Mouse (Mus musculus) lung, postnatal 0 days (tissue): Measurements from ENCODE around the gene Cited4. TPM values are rescaled to one million over a fixed set of nuclear protein-coding genes. Genes with fewer than 3 reads are reported as not detected.

ENCODE experiments used
- ATAC-seq: fragments of 200-750 bp; cut with Nextera tagmentation; 2 replicates; pipeline ENCODE4 v1.8.0; 2017; ENCODE audit warnings: moderate library complexity
- DNase-seq: peaks from one replicate; pipeline ENCODE4 v3.0.0-alpha.2; 2016; ENCODE audit warnings: low spot score
- H3K27ac ChIP-seq: fragments of 300-500 bp; sonication (generic); 2 replicates; pipeline ENCODE4 v1.5.1; 2014; ENCODE audit warnings: antibody characterized with exemption, mild to moderate bottlenecking, low read length, mixed read lengths
- H3K27me3 ChIP-seq: fragments of 300-500 bp; sonication (generic); replicated peaks from 2 replicates; pipeline ENCODE4 v1.6.1; 2014; ENCODE audit warnings: low read length, mixed read lengths; ENCODE audit not compliant: insufficient read depth
- H3K36me3 ChIP-seq: fragments of 300-500 bp; sonication (generic); 2 replicates; pipeline ENCODE4 v1.6.1; 2014; ENCODE audit warnings: low read length, mixed read lengths; ENCODE audit not compliant: insufficient read depth
- H3K4me1 ChIP-seq: fragments of 300-500 bp; sonication (generic); 2 replicates; pipeline ENCODE4 v1.6.1; 2014; ENCODE audit warnings: antibody characterized with exemption, low read depth, low read length, mixed read lengths; ENCODE audit not compliant: insufficient read depth
- H3K4me2 ChIP-seq: fragments of 300-500 bp; sonication (generic); replicated peaks from 2 replicates; pipeline ENCODE4 v1.6.1; 2014; ENCODE audit warnings: low read depth, mild to moderate bottlenecking, low read length, moderate library complexity, mixed read lengths
- H3K4me3 ChIP-seq: fragments of 300-500 bp; sonication (generic); 2 replicates; pipeline ENCODE4 v1.5.1; 2014; ENCODE audit warnings: low read depth, low read length
- H3K9ac ChIP-seq: fragments of 300-500 bp; sonication (generic); replicated peaks from 2 replicates; pipeline ENCODE4 v1.6.1; 2014; ENCODE audit warnings: low read depth, mild to moderate bottlenecking
- H3K9me3 ChIP-seq: fragments of 300-500 bp; sonication (generic); 2 replicates; pipeline ENCODE4 v1.6.1; 2016; ENCODE audit warnings: low read length, mixed read lengths
- CTCF ChIP-seq: IDR thresholded peaks from 2 replicates; pipeline ENCODE4 v1.5.1; 2016; ENCODE audit warnings: antibody characterized with exemption, mild to moderate bottlenecking
- EP300 ChIP-seq: IDR thresholded peaks from 2 replicates; pipeline ENCODE4 v1.6.1; 2016; ENCODE audit warnings: antibody characterized with exemption, mild to moderate bottlenecking, control low read depth
- WGBS: fragments of 180-500 bp; shearing (Covaris S2); extraction: QIAGEN DNeasy Blood & Tissue Kit; methylation state at CpG from one replicate; pipeline ENCODE4 v1.1.7; 2014; 5-methylcytosine and 5-hydroxymethylcytosine counted together
- polyA plus RNA-seq: library from polyadenylated mRNA; unstranded; fragments of >200 nt; fragmentation: Nextera tagmentation; extraction: Ambion mirVana; gene quantifications from 2 replicates; pipeline ENCODE4 v1.2.1, GENCODE M21; 2015

Cited4 gene
- polyA plus RNA-seq, 1 experiment from 2014 or later, result 4.2 TPM

DNA sequence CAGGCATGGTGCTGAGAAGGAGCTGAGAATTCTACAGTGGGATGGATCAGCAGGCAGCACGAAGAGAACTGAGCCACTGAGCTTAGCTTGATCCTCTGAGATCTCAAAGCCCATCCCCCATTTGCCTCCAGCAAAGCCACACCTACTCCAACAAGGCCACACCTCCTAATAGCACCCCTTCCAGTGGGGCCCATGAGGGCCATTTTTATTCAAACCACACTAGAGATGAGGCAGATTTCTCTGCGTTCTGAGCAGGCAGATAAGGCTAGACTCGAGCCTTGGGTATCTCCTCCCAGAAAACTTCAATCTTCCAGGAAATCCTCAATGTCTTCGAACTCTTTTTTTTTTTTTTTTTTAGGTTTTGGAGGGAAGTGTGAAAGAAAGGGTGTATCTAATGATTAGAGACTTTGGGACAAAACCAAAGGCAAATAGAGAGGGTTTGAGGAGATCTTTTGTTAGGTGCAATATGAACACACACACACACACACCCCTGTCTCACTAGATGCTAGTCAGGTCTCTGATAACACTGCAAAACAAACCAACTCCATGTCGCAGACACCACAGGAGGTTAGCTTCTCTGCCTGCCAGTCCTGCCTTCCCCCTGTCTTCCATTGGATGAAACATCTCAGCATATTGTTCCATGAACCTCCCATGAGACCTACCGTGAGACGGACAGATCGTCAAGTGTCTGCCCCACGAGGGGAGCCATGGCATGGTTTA is 17.1 kb downstream of the Cited4 start:
- no peaks in the 10 kb centered on the region for H3K36me3 ChIP-seq
- TF ChIP-seq CTCF (no peak), EP300 (no peak)
- DNase-seq (no peak), ATAC-seq (no peak)
- WGBS, result 47% methylated on average over 9 of the region's 9 CpGs
- no peak overlapping the region for H3K9ac ChIP-seq
- no peak overlapping the region for H3K4me3 ChIP-seq
- H3K4me2 ChIP-seq, result no peak overlapping the region
- no peaks in the 10 kb centered on the region for H3K4me1 ChIP-seq
- H3K27ac ChIP-seq, result no peak overlapping the region
- no peaks in the 10 kb centered on the region for H3K9me3 ChIP-seq
- no peaks in the 10 kb centered on the region for H3K27me3 ChIP-seq

GRCm38 (mm10) chr4:120687282-120687681 is 20.9 kb downstream of the Cited4 start:
- Histone ChIP-seq H3K4me3 (no peak overlapping the region), H3K4me1 (no peaks in the 10 kb centered on the region), H3K27me3 (no peaks in the 10 kb centered on the region), H3K4me2 (no peak overlapping the region), H3K36me3 (no peaks in the 10 kb centered on the region), H3K27ac (no peak overlapping the region), H3K9ac (no peak overlapping the region), H3K9me3 (no peaks in the 10 kb centered on the region)
- WGBS, result 43% methylated on average over 6 of the region's 6 CpGs
- ATAC-seq, result no peak
- no peak for DNase-seq
- TF ChIP-seq EP300 (no peak), CTCF (no peak)

- Histone ChIP-seq H3K4me3 (no peak overlapping the region), H3K4me2 (no peak overlapping the region), H3K9me3 (no peaks in the 10 kb centered on the region), H3K4me1 (no peaks in the 10 kb centered on the region), H3K27ac (no peak overlapping the region), H3K36me3 (no peaks in the 10 kb centered on the region), H3K27me3 (no peaks in the 10 kb centered on the region), H3K9ac (no peak overlapping the region)
- WGBS, result 69% methylated on average over 6 of the region's 6 CpGs
- TF ChIP-seq EP300 (no peak), CTCF (no peak)
- DNase-seq (no peak), ATAC-seq (no peak)
Observed at GRCm38 (mm10) chr4:120689317-120689716, 22.9 kb downstream of the Cited4 start.

DNA sequence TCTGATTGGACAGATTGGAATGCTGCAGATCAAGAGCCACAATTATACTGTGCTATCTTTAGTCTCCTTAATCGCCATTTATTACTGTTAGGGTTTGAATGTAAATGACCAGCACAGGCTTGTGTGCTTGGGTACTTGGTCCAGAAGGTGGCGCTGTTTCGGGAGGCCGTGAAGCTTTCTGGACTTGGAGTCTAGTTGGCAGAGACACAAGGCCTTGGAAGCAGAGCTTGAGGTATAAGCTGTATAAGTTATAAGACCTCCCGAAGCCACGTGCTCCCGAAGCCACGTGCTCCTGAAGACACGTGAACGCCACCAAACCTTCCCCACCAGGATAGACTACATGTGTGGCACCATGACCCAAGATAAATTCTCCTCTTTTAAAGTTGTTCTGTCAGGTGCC is 26.3 kb downstream of the Cited4 start:
- no peaks in the 10 kb centered on the region for H3K36me3 ChIP-seq
- H3K4me3 ChIP-seq, result no peak overlapping the region
- no peak for TF ChIP-seq EP300
- peak; percentile 80 for TF ChIP-seq CTCF
- H3K4me2 ChIP-seq, result no peak overlapping the region
- WGBS, result 41% methylated on average over 10 of the region's 10 CpGs
- H3K9me3 ChIP-seq, result no peaks in the 10 kb centered on the region
- DNase-seq (peak; percentile 62), ATAC-seq (no peak)
- H3K4me1 ChIP-seq, result no peaks in the 10 kb centered on the region
- H3K27me3 ChIP-seq, result no peaks in the 10 kb centered on the region
- H3K9ac ChIP-seq, result no peak overlapping the region
- H3K27ac ChIP-seq, result no peak overlapping the region

- DNase-seq (no peak), ATAC-seq (no peak)
- Histone ChIP-seq H3K9ac (no peak overlapping the region), H3K27me3 (0 out of 2 replicates have a peak, but pooled peaks cover 4% of the 10 kb centered on the region), H3K4me3 (no peak overlapping the region), H3K36me3 (no peaks in the 10 kb centered on the region), H3K4me1 (no peaks in the 10 kb centered on the region), H3K4me2 (no peak overlapping the region), H3K27ac (no peak overlapping the region), H3K9me3 (no peaks in the 10 kb centered on the region)
- TF ChIP-seq EP300 (no peak), CTCF (no peak)
- WGBS, result 94% methylated on average over 8 of the region's 8 CpGs
Observed at GRCm38 (mm10) chr4:120697353-120697752, 31.0 kb downstream of the Cited4 start.

DNA sequence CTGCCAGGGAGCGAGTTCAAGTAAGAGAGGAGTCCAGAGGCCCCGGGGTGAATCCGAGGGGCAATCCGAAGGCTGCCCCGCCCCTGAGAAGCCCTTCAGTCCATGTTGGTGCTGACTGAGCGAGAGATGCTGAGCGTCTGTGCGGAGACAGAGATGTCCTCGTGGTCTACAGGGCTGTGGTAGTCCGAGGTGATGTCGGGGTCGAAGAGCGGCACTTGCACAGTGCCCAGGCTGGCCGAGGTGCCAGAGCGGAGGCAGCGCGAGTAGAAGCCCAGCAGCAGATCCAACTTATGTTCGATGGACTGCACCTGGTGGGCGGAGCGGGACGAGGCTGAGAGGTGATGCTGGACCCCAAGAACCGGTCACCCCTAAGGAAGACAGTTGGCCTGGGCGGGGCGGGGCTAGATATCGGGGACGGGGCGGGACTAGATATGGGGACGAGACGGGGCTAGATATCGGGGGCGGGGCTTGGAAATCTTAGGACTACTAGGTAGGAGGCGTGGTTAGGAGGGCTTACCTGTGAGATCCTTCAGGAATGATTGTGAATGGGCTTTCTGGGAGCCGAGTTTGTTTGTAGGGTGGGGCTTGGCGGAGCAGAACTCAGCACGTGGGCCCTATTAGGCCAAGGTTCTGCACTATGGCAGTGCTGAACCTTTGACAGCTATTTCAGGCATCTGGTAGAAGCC is 31.6 kb downstream of the Cited4 start:
- Histone ChIP-seq H3K4me3 (no peak overlapping the region), H3K36me3 (no peaks in the 10 kb centered on the region), H3K9ac (no peak overlapping the region), H3K9me3 (no peaks in the 10 kb centered on the region), H3K4me2 (no peak overlapping the region), H3K27me3 (0 out of 2 replicates have a peak, but pooled peaks cover 4% of the 10 kb centered on the region), H3K27ac (no peak overlapping the region), H3K4me1 (no peaks in the 10 kb centered on the region)
- DNase-seq (peak; percentile 18), ATAC-seq (peak; percentile 26)
- TF ChIP-seq EP300 (no peak), CTCF (no peak)
- 17% methylated on average over 32 of the region's 35 CpGs for WGBS
